Mouse (Mus musculus) small intestine, adult 2 months (tissue): ENCODE results near the gene Ndufa13. TPM values are rescaled to one million over a fixed set of nuclear protein-coding genes. Genes with fewer than 3 reads are reported as not detected.

ENCODE experiments used
- H3K27ac ChIP-seq: fragments of 200-500 bp; 2 replicates; pipeline ENCODE4 v1.5.1; 2012; ENCODE audit warnings: low read depth, low read length, control low read depth, inconsistent platforms; ENCODE audit not compliant: insufficient read depth
- H3K27me3 ChIP-seq: fragments of 200-500 bp; 2 replicates; pipeline ENCODE4 v1.6.1; 2012; ENCODE audit warnings: mild to moderate bottlenecking, moderate library complexity, low read length, inconsistent platforms; ENCODE audit not compliant: control insufficient read depth, insufficient read depth
- H3K36me3 ChIP-seq: fragments of 200-500 bp; 2 replicates; pipeline ENCODE4 v1.6.1; 2012; ENCODE audit warnings: mild to moderate bottlenecking, low read length, control low read depth, inconsistent platforms; ENCODE audit not compliant: control insufficient read depth, insufficient read depth
- H3K4me1 ChIP-seq: fragments of 200-500 bp; 2 replicates; pipeline ENCODE4 v1.6.1; 2012; ENCODE audit warnings: low read length, inconsistent platforms, mixed read lengths; ENCODE audit not compliant: control insufficient read depth, insufficient read depth, insufficient read length
- H3K4me3 ChIP-seq: fragments of 200-500 bp; 2 replicates; pipeline ENCODE4 v1.5.1; 2012; ENCODE audit warnings: low read depth, mild to moderate bottlenecking, control low read depth, inconsistent platforms, low read length, moderate library complexity
- CTCF ChIP-seq: fragments of 200-500 bp; IDR thresholded peaks from 2 replicates; pipeline ENCODE4 v1.5.1; 2012; ENCODE audit warnings: low read depth, mild to moderate bottlenecking, control low read depth, inconsistent platforms, low read length, moderate library complexity, mixed read lengths; ENCODE audit not compliant: insufficient replicate concordance, insufficient read length; ENCODE audit errors: extremely low read depth
- POLR2A ChIP-seq: fragments of 200-500 bp; IDR thresholded peaks from 2 replicates; pipeline ENCODE4 v1.6.1; 2012; ENCODE audit warnings: low read depth, mild to moderate bottlenecking, control low read depth, inconsistent platforms, low read length, moderate library complexity
- WGBS: fragments of 180-500 bp; shearing (Covaris S2); methylation state at CpG from one replicate; pipeline ENCODE4 v1.1.7; 2018; 5-methylcytosine and 5-hydroxymethylcytosine counted together
- polyA plus RNA-seq: library from polyadenylated mRNA; depleted of rRNA; stranded (reverse); fragments of >200 nt; gene quantifications from 2 replicates; pipeline ENCODE4 v1.2.3, GENCODE M21; 2012

The Ndufa13 gene
- polyA plus RNA-seq, 1 experiment = 149 TPM

GRCm38 (mm10) chr8:69907106-69907505 is 4.7 kb upstream of the Ndufa13 start:
- 96% methylated on average over 2 of the region's 2 CpGs for WGBS
- H3K4me1 ChIP-seq = peaks cover 8% of the 10 kb centered on the region
- H3K4me3 ChIP-seq = no peak overlapping the region
- H3K36me3 ChIP-seq = peaks cover 38% of the 10 kb centered on the region
- no peaks in the 10 kb centered on the region for H3K27me3 ChIP-seq
- H3K27ac ChIP-seq = no peak overlapping the region
- TF ChIP-seq CTCF (no peak), POLR2A (no peak)

- no peak for TF ChIP-seq POLR2A
- TF ChIP-seq CTCF = no peak
- WGBS = 91% methylated on average over 2 of the region's 2 CpGs
- peaks cover 10% of the 10 kb centered on the region for H3K4me1 ChIP-seq
Measured at GRCm38 (mm10) chr8:69906260-69906659, 3.9 kb upstream of the Ndufa13 start.

GRCm38 (mm10) chr8:69904096-69904495 is 1.7 kb upstream of the Ndufa13 start:
- no peaks in the 10 kb centered on the region for H3K27me3 ChIP-seq
- peaks cover 11% of the 10 kb centered on the region for H3K36me3 ChIP-seq
- no peak overlapping the region for H3K4me3 ChIP-seq
- H3K27ac ChIP-seq = no peak overlapping the region
- TF ChIP-seq POLR2A = no peak
- WGBS = 87% methylated on average over 8 of the region's 8 CpGs
- peaks cover 15% of the 10 kb centered on the region for H3K4me1 ChIP-seq

More at GRCm38 (mm10) chr8:69906260-69906659, 3.9 kb upstream of the Ndufa13 start:
- Histone ChIP-seq H3K36me3 (peaks cover 30% of the 10 kb centered on the region), H3K27me3 (no peaks in the 10 kb centered on the region), H3K27ac (no peak overlapping the region), H3K4me3 (no peak overlapping the region)

GRCm38 (mm10) chr8:69903063-69903542 is 745 bp upstream of the Ndufa13 start:
- 0 out of 2 replicates have a peak, but pooled peaks have one; percentile 5 for TF ChIP-seq CTCF
- TF ChIP-seq POLR2A = peak; percentile 59
- WGBS = under 1% methylated on average over 45 of the region's 45 CpGs
- H3K27me3 ChIP-seq = no peaks in the 10 kb centered on the region

GRCm38 (mm10) chr8:69901484-69902162 is 735 bp downstream of the Ndufa13 start:
- Histone ChIP-seq H3K27ac (peak overlapping the region; percentile 86), H3K27me3 (no peaks in the 10 kb centered on the region), H3K36me3 (peaks cover 3% of the 10 kb centered on the region; the same call in 1 of the 2 replicates), H3K4me1 (peaks cover 18% of the 10 kb centered on the region), H3K4me3 (peak overlapping the region; percentile 90)
- WGBS = under 1% methylated on average over 41 of the region's 41 CpGs
- TF ChIP-seq POLR2A (peak; percentile 83; the same call in 1 of the 2 replicates), CTCF (peak; percentile 83)

More at GRCm38 (mm10) chr8:69903063-69903542, 745 bp upstream of the Ndufa13 start:
- peaks cover 2% of the 10 kb centered on the region; the same call in 1 of the 2 replicates for H3K36me3 ChIP-seq
- peak overlapping the region; percentile 86 for H3K27ac ChIP-seq
- peak overlapping the region; percentile 90 for H3K4me3 ChIP-seq
- peaks cover 15% of the 10 kb centered on the region for H3K4me1 ChIP-seq

GRCm38 (mm10) chr8:69900895-69901451 is 1.4 kb downstream of the Ndufa13 start:
- peak overlapping the region; percentile 86 for H3K27ac ChIP-seq
- peaks cover 4% of the 10 kb centered on the region; the same call in 1 of the 2 replicates for H3K36me3 ChIP-seq
- H3K4me1 ChIP-seq = peaks cover 18% of the 10 kb centered on the region
- H3K27me3 ChIP-seq = no peaks in the 10 kb centered on the region
- TF ChIP-seq POLR2A (no peak), CTCF (no peak)
- peak overlapping the region; percentile 90 for H3K4me3 ChIP-seq
- 9% methylated on average over 12 of the region's 12 CpGs for WGBS

GRCm38 (mm10) chr8:69899876-69900275 is 2.5 kb downstream of the Ndufa13 start:
- 73% methylated on average over 2 of the region's 2 CpGs for WGBS
- peaks cover 18% of the 10 kb centered on the region for H3K4me1 ChIP-seq
- TF ChIP-seq CTCF = no peak
- no peak for TF ChIP-seq POLR2A
- no peak overlapping the region for H3K4me3 ChIP-seq
- H3K27ac ChIP-seq = no peak overlapping the region
- H3K36me3 ChIP-seq = peaks cover 5% of the 10 kb centered on the region; the same call in 1 of the 2 replicates
- H3K27me3 ChIP-seq = no peaks in the 10 kb centered on the region
